Mouse (Mus musculus): ENCODE data around the gene Prkcd.

DNA sequence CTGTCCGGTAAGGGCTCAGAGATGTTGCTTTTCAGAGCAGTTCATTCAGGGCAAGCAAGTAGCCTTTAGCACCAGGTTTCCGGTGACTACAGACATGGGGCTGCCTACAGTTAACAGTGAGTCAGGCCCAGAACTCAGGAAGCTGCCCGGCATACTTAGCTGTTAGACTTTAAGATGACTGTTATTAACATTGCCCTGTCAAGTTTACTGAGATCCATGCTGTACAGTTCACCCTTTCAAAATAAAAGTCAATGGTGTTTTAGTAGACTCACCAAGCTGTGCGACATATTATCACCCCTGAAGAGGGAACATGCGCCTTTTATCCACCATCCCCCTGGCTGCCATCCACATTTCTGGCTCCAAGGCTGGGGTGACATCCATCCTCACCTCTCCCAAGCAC lies 49.8 kb downstream of the Prkcd start:
- no peak for TF ChIP-seq CTCF (conservative IDR thresholded peaks at IDR 0.05; ENCODE audit: insufficient read depth, insufficient read length, low read depth, low read length)
- TF ChIP-seq POLR2A (IDR thresholded peaks at IDR 0.05; ENCODE audit: low read depth, low read length): no peak

Data from kidney, adult 2 months (tissue).